Mouse (Mus musculus): ENCODE data around the gene Gm5751. TPM values are rescaled to one million over a fixed set of nuclear protein-coding genes. Genes with fewer than 3 reads are reported as not detected.
A peak's percentile ranks its signal among the peaks of the same experiment; 100 is the strongest.

Gene Gm5751
- polyA plus RNA-seq, 1 experiment from 2014 or later, result not detected

- WGBS, result 51% methylated on average over 9 of the region's 9 CpGs
- ATAC-seq, result no peak
- no peak overlapping the region for H3K27ac ChIP-seq
Measured at GRCm38 (mm10) chrX:8921813-8922607, 48.0 kb downstream of the Gm5751 start.

DNA sequence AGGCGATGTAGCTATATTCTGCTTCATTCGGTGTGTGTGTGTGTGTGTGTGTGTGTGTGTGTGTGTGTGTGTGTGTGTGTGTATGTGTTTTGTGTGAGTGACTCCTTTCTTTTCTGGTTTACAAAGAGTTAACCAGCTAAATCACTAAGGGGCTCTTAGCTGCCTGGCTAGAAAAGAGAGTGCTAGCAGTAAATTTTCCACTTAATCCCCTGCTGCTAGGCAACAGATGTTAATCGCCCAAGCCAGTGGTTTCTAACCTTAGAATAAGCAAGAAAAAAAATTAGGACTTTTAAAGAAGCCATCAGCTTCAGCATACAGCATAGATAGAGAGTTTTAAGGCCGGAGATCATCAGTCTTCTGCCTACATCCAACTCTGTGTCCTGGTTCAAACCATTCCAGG, 53.3 kb downstream of the Gm5751 start:
- Histone ChIP-seq H3K27ac (no peak overlapping the region), H3K36me3 (no peaks in the 10 kb centered on the region), H3K9me3 (no peaks in the 10 kb centered on the region), H3K4me2 (replicated peaks) (no peak overlapping the region), H3K4me3 (replicated peaks) (no peak overlapping the region), H3K27me3 (no peaks in the 10 kb centered on the region), H3K9ac (replicated peaks) (no peak overlapping the region), H3K4me1 (replicated peaks) (no peaks in the 10 kb centered on the region; the same call in 1 of the 2 replicates)
- ATAC-seq, result peak; percentile 45; the same call in 1 of the 2 replicates
- 22% methylated on average over 4 of the region's 4 CpGs for WGBS

More at GRCm38 (mm10) chrX:8921813-8922607, 48.0 kb downstream of the Gm5751 start:
- no peak overlapping the region for H3K4me2 ChIP-seq (replicated peaks)
- H3K27me3 ChIP-seq, result no peaks in the 10 kb centered on the region
- no peaks in the 10 kb centered on the region for H3K36me3 ChIP-seq
- no peaks in the 10 kb centered on the region for H3K9me3 ChIP-seq
- no peaks in the 10 kb centered on the region for H3K4me1 ChIP-seq (replicated peaks)
- H3K9ac ChIP-seq (replicated peaks), result no peak overlapping the region
- H3K4me3 ChIP-seq (replicated peaks), result no peak overlapping the region

Other genes starting within 250 kb of the Gm5751 start
- not detected in 2 replicates for gene Ssxb8, start 183.4 kb upstream of the Gm5751 start, polyA plus RNA-seq (2015; fragmentation: Nextera tagmentation; extraction: Ambion mirVana)
- gene Ssx9, start 125.8 kb upstream of the Gm5751 start, polyA plus RNA-seq (2015; fragmentation: Nextera tagmentation; extraction: Ambion mirVana), result not detected in 2 replicates
- gene Ssxb5, start 70.6 kb upstream of the Gm5751 start, polyA plus RNA-seq (2015; fragmentation: Nextera tagmentation; extraction: Ambion mirVana), result not detected in 2 replicates
- gene Gm6592, start 30.3 kb upstream of the Gm5751 start, polyA plus RNA-seq (2015; fragmentation: Nextera tagmentation; extraction: Ambion mirVana), result not detected in 2 replicates
- 18.1 and 21.2 TPM in 2 replicates for gene B630019K06Rik, start 18.1 kb downstream of the Gm5751 start, polyA plus RNA-seq (2015; fragmentation: Nextera tagmentation; extraction: Ambion mirVana)
- gene Fthl17b, start 88.7 kb downstream of the Gm5751 start, polyA plus RNA-seq (2015; fragmentation: Nextera tagmentation; extraction: Ambion mirVana), result not detected in 2 replicates
- not detected in 2 replicates for gene Fthl17c, start 102.3 kb downstream of the Gm5751 start, polyA plus RNA-seq (2015; fragmentation: Nextera tagmentation; extraction: Ambion mirVana)
- not detected in 2 replicates for gene Fthl17d, start 112.5 kb downstream of the Gm5751 start, polyA plus RNA-seq (2015; fragmentation: Nextera tagmentation; extraction: Ambion mirVana)
- gene Fthl17e, start 159.2 kb downstream of the Gm5751 start, polyA plus RNA-seq (2015; fragmentation: Nextera tagmentation; extraction: Ambion mirVana), result not detected in 2 replicates
- gene Fthl17f, start 188.8 kb downstream of the Gm5751 start, polyA plus RNA-seq (2015; fragmentation: Nextera tagmentation; extraction: Ambion mirVana), result not detected in 2 replicates
- not detected in 2 replicates for gene 4930402K13Rik, start 230.3 kb downstream of the Gm5751 start, polyA plus RNA-seq (2015; fragmentation: Nextera tagmentation; extraction: Ambion mirVana)

Measured in midbrain, embryonic 13.5 days (tissue).